Mouse (Mus musculus) left cerebral cortex, adult 9 months (tissue): ENCODE results near the gene Qtrt2.

Source experiments
- DNase-seq, 2 experiments: peaks; one replicate each; pipeline ENCODE4 v3.0.0; 2022; ENCODE audit warnings: low spot score in 2 of 2

Gene Qtrt2

DNA sequence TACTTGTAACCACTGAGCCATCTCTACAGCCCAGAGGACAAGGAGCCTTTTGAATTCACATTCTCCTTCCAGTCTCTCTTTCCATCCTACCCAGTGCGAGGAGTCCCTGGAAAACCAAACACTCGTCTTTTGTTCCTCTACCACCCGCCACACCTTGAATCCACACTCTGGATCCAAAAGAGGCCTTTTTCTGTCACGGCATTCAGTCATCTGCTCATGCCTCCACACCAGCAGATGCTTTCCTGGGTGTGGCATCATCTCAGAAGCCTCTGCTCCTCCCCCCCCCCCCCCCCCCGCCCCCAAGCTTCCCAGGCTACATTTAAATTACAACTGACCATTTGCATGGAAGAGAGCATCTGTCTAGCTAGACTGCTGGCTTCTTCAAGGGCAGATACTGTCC is 110.3 kb downstream of the Qtrt2 start:
- no peak for DNase-seq

DNA sequence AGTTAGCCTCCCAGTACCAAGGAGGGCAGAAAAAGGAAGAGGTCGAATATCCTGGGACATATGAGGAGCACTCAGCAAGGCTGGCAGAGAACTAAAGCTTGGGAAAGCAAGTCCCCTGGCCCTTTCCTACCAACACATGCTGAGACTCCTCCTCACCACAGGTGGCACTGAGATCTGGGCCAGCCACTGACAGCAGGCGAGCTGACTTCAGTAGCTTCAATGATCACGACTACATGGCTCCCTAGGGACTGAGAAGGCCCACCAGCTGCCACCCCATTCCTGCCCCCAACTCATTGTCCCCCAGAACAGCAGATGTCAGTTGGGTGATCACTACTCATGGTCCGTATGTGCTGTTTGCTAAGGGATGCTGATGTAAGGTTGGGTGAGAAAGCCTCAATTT is 112.0 kb downstream of the Qtrt2 start:
- DNase-seq: no peak
